ENCODE assay signal across 13 mouse cellular contexts in genomic region chr10:8870368-8870767, GRCm38 (mm10). TPM values are rescaled to one million over a fixed set of nuclear protein-coding genes. Genes with fewer than 3 reads are reported as not detected.
A peak's percentile ranks its signal among the peaks of the same experiment; 100 is the strongest.
DNase-seq lines count a peak whose midpoint lies in the region; ATAC-seq and TF ChIP-seq lines count a peak whose summit lies in the region.
"Had no signal": no experiment of that assay in that cellular context is flagged by ENCODE, and none has a peak within 500 bp of the region (broad histone marks: within the 10 kb centered on the region; RNA-seq: fewer than 3 reads in every experiment).

No protein-coding gene starts in this region.

- 63% methylated on average over 3 of the region's 3 CpGs for WGBS in lung, postnatal 0 days
- 37% methylated on average over 3 of the region's 3 CpGs for WGBS in lung, adult 2 months
- 89% methylated on average over 3 of the region's 3 CpGs for whole genome bisulfite sequencing in forebrain, embryonic 11.5 days

- intact Hi-C loops in gastrocnemius, adult 2 months (cut with DNase I): no loop called here
- intact Hi-C loops in heart, postnatal 10 days (cut with DNase I): no loop called here

- H3K27ac ChIP-seq in gastrocnemius, adult 2 months: peak overlapping the region; percentile 62
- no peak overlapping the region for H3K27ac ChIP-seq in lung, postnatal 0 days (ENCODE audit: low read length)
- H3K27ac ChIP-seq in forebrain, embryonic 11.5 days (ENCODE audit: low read depth, low read length): no peak overlapping the region
- H3K27ac ChIP-seq: embryonic facial prominence, embryonic 10.5 days; limb, embryonic 10.5 days; neural tube, embryonic 15.5 days had no signal

- no peak for ATAC-seq in lung, postnatal 0 days
- ATAC-seq in megakaryocyte progenitor cell, adult 5-6 weeks (replicated peaks; ENCODE audit: poor library complexity): peak; percentile 83
- ATAC-seq in forebrain, embryonic 11.5 days (replicated peaks; ENCODE audit: low FRiP score): no peak
- ATAC-seq: hindbrain, embryonic 16.5 days had no signal

- H3K27me3 ChIP-seq in lung, postnatal 0 days (replicated peaks; ENCODE audit: insufficient read depth, low read length): no peaks in the 10 kb centered on the region
- no peaks in the 10 kb centered on the region for H3K27me3 ChIP-seq in forebrain, embryonic 11.5 days (ENCODE audit: control insufficient read depth, insufficient read depth, low read length)
- H3K27me3 ChIP-seq: neural tube, embryonic 15.5 days had no signal

- H3K9me3 ChIP-seq in lung, postnatal 0 days (ENCODE audit: low read length): no peaks in the 10 kb centered on the region
- no peaks in the 10 kb centered on the region for H3K9me3 ChIP-seq in forebrain, embryonic 11.5 days (ENCODE audit: control insufficient read depth, low read length)
- H3K9me3 ChIP-seq: embryonic facial prominence, embryonic 10.5 days; limb, embryonic 10.5 days; neural tube, embryonic 15.5 days had no signal

- TF ChIP-seq POLR2A in lung, adult 2 months (IDR thresholded peaks at IDR 0.05; ENCODE audit: borderline replicate concordance, extremely low read depth, low read depth, low read length): no peak

- TF ChIP-seq EP300 in lung, postnatal 0 days (IDR thresholded peaks at IDR 0.05): peak; percentile 62

- H3K4me2 ChIP-seq in lung, postnatal 0 days (replicated peaks; ENCODE audit: low read depth, low read length): no peak overlapping the region
- H3K4me2 ChIP-seq in forebrain, embryonic 11.5 days (ENCODE audit: low read depth, low read length, severe bottlenecking): no peak overlapping the region
- H3K4me2 ChIP-seq: neural tube, embryonic 15.5 days had no signal

- H3K4me1 ChIP-seq in lung, postnatal 0 days (ENCODE audit: insufficient read depth, low read depth, low read length): peaks cover 14% of the 10 kb centered on the region; the same call in 1 of the 2 replicates
- peaks cover 29% of the 10 kb centered on the region for H3K4me1 ChIP-seq in lung, adult 2 months (ENCODE audit: control insufficient read depth, insufficient read depth, low read length)
- H3K4me1 ChIP-seq in forebrain, embryonic 11.5 days (replicated peaks; ENCODE audit: control insufficient read depth, insufficient read depth, low read length): no peaks in the 10 kb centered on the region
- H3K4me1 ChIP-seq: neural tube, embryonic 15.5 days had no signal

- no peak for TF ChIP-seq CTCF in gastrocnemius, adult 2 months (IDR thresholded peaks at IDR 0.05)
- TF ChIP-seq CTCF in lung, postnatal 0 days (IDR thresholded peaks at IDR 0.05): no peak
- no peak for TF ChIP-seq CTCF in lung, adult 2 months (IDR thresholded peaks at IDR 0.05; ENCODE audit: insufficient read depth, low read length)

- H3K9ac ChIP-seq in lung, postnatal 0 days (replicated peaks; ENCODE audit: low read depth): no peak overlapping the region
- no peak overlapping the region for H3K9ac ChIP-seq in forebrain, embryonic 11.5 days (ENCODE audit: low read length)
- H3K9ac ChIP-seq: neural tube, embryonic 15.5 days had no signal

- peak; percentile 48 for DNase-seq in gastrocnemius, adult 2 months
- no peak for DNase-seq in gastrocnemius, postnatal 10 days
- peak; percentile 37 for DNase-seq in lung, postnatal 0 days (ENCODE audit: low spot score)
- DNase-seq in lung, adult 2 months: no peak
- DNase-seq in heart, postnatal 10 days: peak; percentile 47 to 54
- DNase-seq in spleen, adult 12 weeks (ENCODE audit: low spot score): no peak
- DNase-seq in forebrain, embryonic 11.5 days (ENCODE audit: low spot score): no peak
- DNase-seq: cerebellum, adult 8-10 months had no signal

- H3K4me3 ChIP-seq in gastrocnemius, adult 2 months: no peak overlapping the region
- H3K4me3 ChIP-seq in lung, postnatal 0 days (ENCODE audit: low read depth, low read length): no peak overlapping the region
- H3K4me3 ChIP-seq in lung, adult 2 months (replicated peaks; ENCODE audit: extremely low read depth, low read depth, low read length): no peak overlapping the region
- no peak overlapping the region for H3K4me3 ChIP-seq in forebrain, embryonic 11.5 days (ENCODE audit: low read depth, low read length)
- H3K4me3 ChIP-seq: embryonic facial prominence, embryonic 10.5 days; limb, embryonic 10.5 days; neural tube, embryonic 15.5 days had no signal

- no peaks in the 10 kb centered on the region for H3K36me3 ChIP-seq in lung, postnatal 0 days (ENCODE audit: insufficient read depth, low read length)
- H3K36me3 ChIP-seq in forebrain, embryonic 11.5 days (ENCODE audit: control insufficient read depth, insufficient read depth, low read length): no peaks in the 10 kb centered on the region
- H3K36me3 ChIP-seq: embryonic facial prominence, embryonic 10.5 days; neural tube, embryonic 15.5 days had no signal

RNA-seq across cellular contexts. Expression of gene Sash1, which starts 15.5 kb away (rescaled TPM):
- total RNA-seq in gastrocnemius, adult 2 months (2021): 10 to 100 TPM; 10.6 to 17.9 TPM
- 10 to 100 TPM; 40.9 to 45.2 TPM for total RNA-seq in gastrocnemius, postnatal 10 days (2021)
- polyA plus RNA-seq in lung, postnatal 0 days (2015; fragmentation: Nextera tagmentation; extraction: Ambion mirVana): 10.1 and 13.5 TPM in 2 replicates
- 34.9 and 38.6 TPM in 2 replicates for polyA plus RNA-seq in lung, adult 2 months (2012; rRNA removed)
- 10 to 100 TPM; 53.8 to 63.6 TPM for total RNA-seq in heart, postnatal 10 days (2021)
- total RNA-seq in megakaryocyte progenitor cell, adult 5-6 weeks (2015): 3.2 and 4.2 TPM in 2 replicates
- 2.7 and 2.8 TPM in 2 replicates for total RNA-seq in megakaryocyte progenitor cell, adult 5-6 weeks (2017)
- polyA plus RNA-seq in forebrain, embryonic 11.5 days (2014; fragmentation: Nextera tagmentation; extraction: Ambion mirVana): 2.2 and 4.5 TPM in 2 replicates

Comparison
In these comparisons a context has a peak if more than half of its experiments do, and no peak if none do; other contexts are left out.
1. DNase-seq: peak in gastrocnemius, adult 2 months (single experiment), lung, postnatal 0 days (single experiment) and heart, postnatal 10 days (2 of 2); none in gastrocnemius, postnatal 10 days (single experiment), lung, adult 2 months (single experiment), spleen, adult 12 weeks (single experiment) and forebrain, embryonic 11.5 days (single experiment).